1 mouse cellular context compared by ENCODE assay signal in genomic region chr7:127164002-127164401, GRCm38 (mm10).
TF ChIP-seq lines count a peak whose summit lies in the region.

No protein-coding gene starts in this region.

TF ChIP-seq in MEL, 35 proteins besides CTCF, POLR2A, EP300 and RAD21 (continued from another document):
- peak; percentile 92 for TF ChIP-seq ZNF384 (IDR thresholded peaks at IDR 0.05; ENCODE audit: low read depth, low read length)
TF ChIP-seq in MEL: peak in this region for 2.
